Mouse (Mus musculus): ENCODE measurements around the gene Tcap. TPM values are rescaled to one million over a fixed set of nuclear protein-coding genes. Genes with fewer than 3 reads are reported as not detected.

Tcap gene
- polyA plus RNA-seq, 1 experiment, result 136 TPM

- DNase-seq, result no peak
- 27% methylated on average over 2 of the region's 2 CpGs for WGBS
- Histone ChIP-seq H3K4me3 (replicated peaks; ENCODE audit: extremely low read depth, low read depth, low read length) (no peak overlapping the region), H3K4me1 (ENCODE audit: control insufficient read depth, insufficient read depth, low read length) (peaks cover 22% of the 10 kb centered on the region)
- TF ChIP-seq CTCF (IDR thresholded peaks at IDR 0.05; ENCODE audit: insufficient read depth, low read length) (no peak), POLR2A (IDR thresholded peaks at IDR 0.05; ENCODE audit: borderline replicate concordance, extremely low read depth, low read depth, low read length) (no peak)
Observed at GRCm38 (mm10) chr11:98414162-98414561, 30.6 kb downstream of the Tcap start.

GRCm38 (mm10) chr11:98417074-98417473 is 33.5 kb downstream of the Tcap start:
- Histone ChIP-seq H3K4me3 (replicated peaks; ENCODE audit: extremely low read depth, low read depth, low read length) (no peak overlapping the region), H3K4me1 (ENCODE audit: control insufficient read depth, insufficient read depth, low read length) (peaks cover 16% of the 10 kb centered on the region)
- DNase-seq, result no peak
- no peak for TF ChIP-seq POLR2A (IDR thresholded peaks at IDR 0.05; ENCODE audit: borderline replicate concordance, extremely low read depth, low read depth, low read length)
- TF ChIP-seq CTCF (IDR thresholded peaks at IDR 0.05; ENCODE audit: insufficient read depth, low read length), result no peak
- WGBS, result 43% methylated on average over 1 of the region's 1 CpGs

- H3K4me1 ChIP-seq (ENCODE audit: control insufficient read depth, insufficient read depth, low read length), result peaks cover 16% of the 10 kb centered on the region
- no peak for DNase-seq
- TF ChIP-seq CTCF (IDR thresholded peaks at IDR 0.05; ENCODE audit: insufficient read depth, low read length), result no peak
- no peak for TF ChIP-seq POLR2A (IDR thresholded peaks at IDR 0.05; ENCODE audit: borderline replicate concordance, extremely low read depth, low read depth, low read length)
- no peak overlapping the region for H3K4me3 ChIP-seq (replicated peaks; ENCODE audit: extremely low read depth, low read depth, low read length)
- 55% methylated on average over 6 of the region's 6 CpGs for WGBS
Observed at GRCm38 (mm10) chr11:98418273-98418672, 34.7 kb downstream of the Tcap start.

GRCm38 (mm10) chr11:98418939-98419547 is 35.4 kb downstream of the Tcap start:
- Histone ChIP-seq H3K4me3 (replicated peaks; ENCODE audit: extremely low read depth, low read depth, low read length) (no peak overlapping the region), H3K4me1 (ENCODE audit: control insufficient read depth, insufficient read depth, low read length) (peaks cover 11% of the 10 kb centered on the region)
- peak; percentile 53 for DNase-seq
- WGBS, result 64% methylated on average over 10 of the region's 10 CpGs
- no peak for TF ChIP-seq POLR2A (IDR thresholded peaks at IDR 0.05; ENCODE audit: borderline replicate concordance, extremely low read depth, low read depth, low read length)
- no peak for TF ChIP-seq CTCF (IDR thresholded peaks at IDR 0.05; ENCODE audit: insufficient read depth, low read length)

- 92% methylated on average over 7 of the region's 7 CpGs for WGBS
- TF ChIP-seq POLR2A (IDR thresholded peaks at IDR 0.05; ENCODE audit: borderline replicate concordance, extremely low read depth, low read depth, low read length) (no peak), CTCF (IDR thresholded peaks at IDR 0.05; ENCODE audit: insufficient read depth, low read length) (no peak)
- no peak overlapping the region for H3K4me3 ChIP-seq (replicated peaks; ENCODE audit: extremely low read depth, low read depth, low read length)
- no peak for DNase-seq
- no peaks in the 10 kb centered on the region for H3K4me1 ChIP-seq (ENCODE audit: control insufficient read depth, insufficient read depth, low read length)
Observed at GRCm38 (mm10) chr11:98426592-98426991, 43.0 kb downstream of the Tcap start.

- no peak for DNase-seq
- WGBS, result 67% methylated on average over 5 of the region's 5 CpGs
Observed at GRCm38 (mm10) chr11:98428436-98428835, 44.8 kb downstream of the Tcap start.

GRCm38 (mm10) chr11:98431743-98432502 is 48.3 kb downstream of the Tcap start:
- Histone ChIP-seq H3K4me3 (replicated peaks; ENCODE audit: extremely low read depth, low read depth, low read length) (no peak overlapping the region), H3K4me1 (ENCODE audit: control insufficient read depth, insufficient read depth, low read length) (no peaks in the 10 kb centered on the region)
- WGBS, result 76% methylated on average over 9 of the region's 9 CpGs
- TF ChIP-seq POLR2A (IDR thresholded peaks at IDR 0.05; ENCODE audit: borderline replicate concordance, extremely low read depth, low read depth, low read length), result no peak
- no peak for TF ChIP-seq CTCF (IDR thresholded peaks at IDR 0.05; ENCODE audit: insufficient read depth, low read length)
- DNase-seq, result no peak

More at GRCm38 (mm10) chr11:98428436-98428835, 44.8 kb downstream of the Tcap start:
- no peak overlapping the region for H3K4me3 ChIP-seq (replicated peaks; ENCODE audit: extremely low read depth, low read depth, low read length)
- H3K4me1 ChIP-seq (ENCODE audit: control insufficient read depth, insufficient read depth, low read length), result no peaks in the 10 kb centered on the region
- TF ChIP-seq CTCF (IDR thresholded peaks at IDR 0.05; ENCODE audit: insufficient read depth, low read length) (no peak), POLR2A (IDR thresholded peaks at IDR 0.05; ENCODE audit: borderline replicate concordance, extremely low read depth, low read depth, low read length) (no peak)

Other genes starting within 250 kb of the Tcap start
- 16.8 and 20.3 TPM in 2 replicates for gene Fbxl20, start 233.4 kb upstream of the Tcap start, polyA plus RNA-seq (2012; rRNA removed)
- gene Med1, start 190.5 kb upstream of the Tcap start, polyA plus RNA-seq (2012; rRNA removed), result 9.0 and 13.7 TPM in 2 replicates
- gene Cdk12, start 180.8 kb upstream of the Tcap start, polyA plus RNA-seq (2012; rRNA removed), result 12.3 and 13.9 TPM in 2 replicates
- gene Neurod2, start 54.2 kb upstream of the Tcap start, polyA plus RNA-seq (2012; rRNA removed), result not detected in 2 replicates
- gene Ppp1r1b, start 35.4 kb upstream of the Tcap start, polyA plus RNA-seq (2012; rRNA removed), result 20.0 and 22.1 TPM in 2 replicates
- gene Stard3, start 25.4 kb upstream of the Tcap start, polyA plus RNA-seq (2012; rRNA removed), result 131 and 143 TPM in 2 replicates
- gene Pnmt, start 2.6 kb downstream of the Tcap start, polyA plus RNA-seq (2012; rRNA removed), result 2.0 and 3.5 TPM in 2 replicates
- 26.6 and 28.1 TPM in 2 replicates for gene Pgap3, start 16.7 kb downstream of the Tcap start, polyA plus RNA-seq (2012; rRNA removed)
- gene Erbb2, start 28.7 kb downstream of the Tcap start, polyA plus RNA-seq (2012; rRNA removed), result 31.7 and 33.8 TPM in 2 replicates
- gene Mien1, start 55.2 kb downstream of the Tcap start, polyA plus RNA-seq (2012; rRNA removed), result 44.8 and 58.0 TPM in 2 replicates
- 48.0 and 48.9 TPM in 2 replicates for gene Grb7, start 62.6 kb downstream of the Tcap start, polyA plus RNA-seq (2012; rRNA removed)
- gene Ikzf3, start 162.2 kb downstream of the Tcap start, polyA plus RNA-seq (2012; rRNA removed), result 6.4 and 10.1 TPM in 2 replicates
- 0.34 TPM in 1 of 2 replicates, not detected in the other for gene Zpbp2, start 167.3 kb downstream of the Tcap start, polyA plus RNA-seq (2012; rRNA removed)
- 55.6 and 56.7 TPM in 2 replicates for gene Ormdl3, start 203.6 kb downstream of the Tcap start, polyA plus RNA-seq (2012; rRNA removed)
- gene Lrrc3c, start 214.5 kb downstream of the Tcap start, polyA plus RNA-seq (2012; rRNA removed), result not detected in 2 replicates
- gene Gm12355, start 241.8 kb downstream of the Tcap start, polyA plus RNA-seq (2012; rRNA removed), result not detected in 2 replicates
- not detected in 2 replicates for gene Gsdma3, start 242.5 kb downstream of the Tcap start, polyA plus RNA-seq (2012; rRNA removed)